Mouse (Mus musculus) intestine, postnatal 0 days (tissue): Measurements from ENCODE around the gene Guca2a. TPM values are rescaled to one million over a fixed set of nuclear protein-coding genes. Genes with fewer than 3 reads are reported as not detected.

Experiments used
- ATAC-seq: fragments of 200-750 bp; cut with Nextera tagmentation; 2 replicates; pipeline ENCODE4 v1.8.0; 2017; ENCODE audit warnings: mild to moderate bottlenecking, moderate TSS enrichment, moderate library complexity
- H3K27ac ChIP-seq: fragments of 300-500 bp; sonication (generic); 2 replicates; pipeline ENCODE4 v1.5.1; 2014; ENCODE audit warnings: mild to moderate bottlenecking, low read depth, low read length, moderate library complexity
- H3K27me3 ChIP-seq: fragments of 300-500 bp; sonication (generic); replicated peaks from 2 replicates; pipeline ENCODE4 v1.6.1; 2014; ENCODE audit warnings: low read length, mixed read lengths; ENCODE audit not compliant: control insufficient read depth, insufficient read depth
- H3K36me3 ChIP-seq: fragments of 300-500 bp; sonication (generic); 2 replicates; pipeline ENCODE4 v1.6.1; 2014; ENCODE audit warnings: mild to moderate bottlenecking, moderate library complexity; ENCODE audit not compliant: control insufficient read depth, insufficient read depth
- H3K4me1 ChIP-seq: fragments of 300-500 bp; sonication (generic); replicated peaks from 2 replicates; pipeline ENCODE4 v1.6.1; 2014; ENCODE audit warnings: antibody characterized with exemption, low read length, mixed read lengths; ENCODE audit not compliant: control insufficient read depth, insufficient read depth
- H3K4me2 ChIP-seq: fragments of 300-500 bp; sonication (generic); replicated peaks from 2 replicates; pipeline ENCODE4 v1.6.1; 2014; ENCODE audit warnings: low read depth, mild to moderate bottlenecking, moderate library complexity
- H3K4me3 ChIP-seq: fragments of 300-500 bp; sonication (generic); 2 replicates; pipeline ENCODE4 v1.5.1; 2014; ENCODE audit warnings: low read depth, low read length
- H3K9ac ChIP-seq: fragments of 300-500 bp; sonication (generic); 2 replicates; pipeline ENCODE4 v1.6.1; 2014; ENCODE audit warnings: mild to moderate bottlenecking, low read depth, low read length
- H3K9me3 ChIP-seq: fragments of 300-500 bp; sonication (generic); 2 replicates; pipeline ENCODE4 v1.6.1; 2016; ENCODE audit warnings: mixed run types; ENCODE audit not compliant: control insufficient read depth
- CTCF ChIP-seq: sonication (generic); IDR thresholded peaks from 2 replicates; pipeline ENCODE4 v1.5.1; 2016; ENCODE audit warnings: low read depth, mild to moderate bottlenecking, control low read depth, antibody characterized with exemption, moderate library complexity
- WGBS: fragments of 180-500 bp; shearing (Covaris S2); extraction: QIAGEN DNeasy Blood & Tissue Kit; methylation state at CpG from one replicate; pipeline ENCODE4 v1.1.7; 2014; 5-methylcytosine and 5-hydroxymethylcytosine counted together
- polyA plus RNA-seq: library from polyadenylated mRNA; unstranded; fragments of >200 nt; fragmentation: Nextera tagmentation; extraction: Ambion mirVana; gene quantifications from 2 replicates; pipeline ENCODE4 v1.2.1, GENCODE M21; 2015

The Guca2a gene
- polyA plus RNA-seq, 1 experiment from 2014 or later = 1,981 TPM

GRCm38 (mm10) chr4:119599605-119600004, 37.9 kb upstream of the Guca2a start:
- Histone ChIP-seq H3K27me3 (no peaks in the 10 kb centered on the region), H3K27ac (peak overlapping the region; percentile 63; the same call in 1 of the 2 replicates), H3K9me3 (no peaks in the 10 kb centered on the region), H3K4me2 (no peak overlapping the region), H3K36me3 (peaks cover 5% of the 10 kb centered on the region; the same call in 1 of the 2 replicates), H3K4me3 (no peak overlapping the region), H3K4me1 (no peaks in the 10 kb centered on the region; the same call in 1 of the 2 replicates), H3K9ac (no peak overlapping the region)
- 29% methylated on average over 1 of the region's 1 CpGs for WGBS
- TF ChIP-seq CTCF = no peak
- ATAC-seq = peak; percentile 84

GRCm38 (mm10) chr4:119609488-119609887, 28.0 kb upstream of the Guca2a start:
- no peak overlapping the region for H3K27ac ChIP-seq
- TF ChIP-seq CTCF = no peak
- no peak overlapping the region for H3K4me2 ChIP-seq
- ATAC-seq = no peak
- H3K27me3 ChIP-seq = no peaks in the 10 kb centered on the region
- no peak overlapping the region for H3K9ac ChIP-seq
- WGBS = 88% methylated on average over 1 of the region's 1 CpGs
- no peak overlapping the region for H3K4me3 ChIP-seq
- H3K9me3 ChIP-seq = no peaks in the 10 kb centered on the region
- H3K36me3 ChIP-seq = peaks cover 15% of the 10 kb centered on the region
- H3K4me1 ChIP-seq = no peaks in the 10 kb centered on the region

- H3K4me3 ChIP-seq = no peak overlapping the region
- H3K4me2 ChIP-seq = no peak overlapping the region
- H3K36me3 ChIP-seq = peaks cover 9% of the 10 kb centered on the region
- WGBS = 26% methylated on average over 1 of the region's 1 CpGs
- H3K9ac ChIP-seq = no peak overlapping the region
- no peak for ATAC-seq
- H3K27ac ChIP-seq = no peak overlapping the region
- H3K9me3 ChIP-seq = no peaks in the 10 kb centered on the region
- H3K4me1 ChIP-seq = no peaks in the 10 kb centered on the region
- TF ChIP-seq CTCF = no peak
- H3K27me3 ChIP-seq = no peaks in the 10 kb centered on the region
These were observed 23.4 kb upstream of the Guca2a start for GRCm38 (mm10) chr4:119614078-119614477.

GRCm38 (mm10) chr4:119614724-119615123, 22.8 kb upstream of the Guca2a start:
- Histone ChIP-seq H3K36me3 (peaks cover 9% of the 10 kb centered on the region), H3K27ac (no peak overlapping the region), H3K4me3 (no peak overlapping the region), H3K9ac (no peak overlapping the region), H3K4me1 (no peaks in the 10 kb centered on the region), H3K9me3 (no peaks in the 10 kb centered on the region), H3K4me2 (no peak overlapping the region), H3K27me3 (no peaks in the 10 kb centered on the region)
- WGBS = 30% methylated on average over 4 of the region's 4 CpGs
- TF ChIP-seq CTCF = no peak
- ATAC-seq = no peak

GRCm38 (mm10) chr4:119626081-119626645, 11.3 kb upstream of the Guca2a start:
- ATAC-seq = no peak
- Histone ChIP-seq H3K9ac (no peak overlapping the region), H3K27ac (no peak overlapping the region), H3K4me1 (no peaks in the 10 kb centered on the region), H3K4me3 (no peak overlapping the region), H3K36me3 (peaks cover 30% of the 10 kb centered on the region), H3K9me3 (no peaks in the 10 kb centered on the region), H3K4me2 (no peak overlapping the region), H3K27me3 (no peaks in the 10 kb centered on the region)
- WGBS = 68% methylated on average over 7 of the region's 7 CpGs
- TF ChIP-seq CTCF = no peak

GRCm38 (mm10) chr4:119626876-119627275, 10.6 kb upstream of the Guca2a start:
- no peaks in the 10 kb centered on the region for H3K27me3 ChIP-seq
- no peaks in the 10 kb centered on the region for H3K4me1 ChIP-seq
- H3K27ac ChIP-seq = no peak overlapping the region
- no peak for ATAC-seq
- H3K36me3 ChIP-seq = peaks cover 24% of the 10 kb centered on the region
- no peak overlapping the region for H3K4me3 ChIP-seq
- no peak for TF ChIP-seq CTCF
- H3K9ac ChIP-seq = no peak overlapping the region
- no peak overlapping the region for H3K4me2 ChIP-seq
- 89% methylated on average over 3 of the region's 3 CpGs for WGBS
- no peaks in the 10 kb centered on the region for H3K9me3 ChIP-seq
